Mouse (Mus musculus): Measurements from ENCODE around the gene Olfr433. TPM values are rescaled to one million over a fixed set of nuclear protein-coding genes. Genes with fewer than 3 reads are reported as not detected.
"Not testable (repeated sequence)": the region's sequence is repeated elsewhere in the genome, so short reads cannot be mapped to it uniquely, and the experiment has no call there.

Gene Olfr433
- not detected for total RNA-seq (2021)

DNA sequence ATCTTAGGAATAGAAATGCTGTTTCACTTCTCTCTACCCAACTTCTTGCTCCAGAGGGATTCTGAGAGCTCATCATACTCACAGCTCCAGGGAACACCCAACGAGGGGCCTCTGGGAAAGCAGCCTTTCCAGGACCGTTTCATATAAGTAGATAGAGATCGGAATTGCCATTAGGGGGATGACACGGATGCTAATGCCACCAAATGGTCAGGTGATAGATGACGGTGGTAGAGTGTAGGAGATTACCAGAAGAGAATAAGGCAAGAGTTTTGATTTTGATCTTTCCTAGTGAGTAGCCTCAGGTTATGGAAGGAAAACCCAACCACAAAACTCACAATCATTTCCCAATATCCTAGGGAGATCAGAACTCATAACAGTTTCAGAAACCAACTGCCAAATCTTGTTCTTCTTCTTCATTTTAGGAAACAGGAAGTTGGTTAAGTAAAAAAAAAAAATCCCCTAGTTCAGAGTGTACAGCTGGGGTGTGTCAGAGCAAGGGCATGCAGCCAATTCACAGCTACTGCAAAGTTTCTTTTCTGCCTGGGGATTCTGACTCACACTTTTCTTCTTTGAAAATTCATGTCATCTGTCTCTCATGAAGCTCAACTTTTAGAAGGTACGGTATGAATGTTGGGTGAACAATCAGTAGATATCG is at the start of gene Olfr433:
TSS of gene Olfr433 (plus strand) at position 183 of the 655 bp plus-strand sequence.
- peak; percentile 76 for DNase-seq

DNA sequence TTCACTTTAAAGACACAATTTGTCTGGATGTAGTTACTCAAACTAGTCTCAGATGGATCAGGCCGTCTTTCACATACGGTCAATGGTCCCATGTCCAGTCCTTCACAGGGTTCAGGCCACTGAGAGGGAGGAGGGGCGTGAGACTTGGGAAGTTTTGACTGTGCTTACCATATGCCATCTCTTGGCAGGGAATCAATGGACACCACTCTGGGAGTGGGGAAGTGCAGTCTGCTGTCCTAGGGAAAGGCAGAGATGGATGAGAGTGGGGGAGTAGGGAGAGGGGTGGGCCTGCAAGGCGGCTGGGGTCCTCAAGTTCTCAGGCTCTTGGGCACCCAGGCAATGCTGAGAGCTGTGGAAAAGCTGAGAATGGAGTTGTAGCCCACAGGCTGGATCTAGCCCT is 45.5 kb upstream of the Olfr433 start:
- DNase-seq, result no peak

DNA sequence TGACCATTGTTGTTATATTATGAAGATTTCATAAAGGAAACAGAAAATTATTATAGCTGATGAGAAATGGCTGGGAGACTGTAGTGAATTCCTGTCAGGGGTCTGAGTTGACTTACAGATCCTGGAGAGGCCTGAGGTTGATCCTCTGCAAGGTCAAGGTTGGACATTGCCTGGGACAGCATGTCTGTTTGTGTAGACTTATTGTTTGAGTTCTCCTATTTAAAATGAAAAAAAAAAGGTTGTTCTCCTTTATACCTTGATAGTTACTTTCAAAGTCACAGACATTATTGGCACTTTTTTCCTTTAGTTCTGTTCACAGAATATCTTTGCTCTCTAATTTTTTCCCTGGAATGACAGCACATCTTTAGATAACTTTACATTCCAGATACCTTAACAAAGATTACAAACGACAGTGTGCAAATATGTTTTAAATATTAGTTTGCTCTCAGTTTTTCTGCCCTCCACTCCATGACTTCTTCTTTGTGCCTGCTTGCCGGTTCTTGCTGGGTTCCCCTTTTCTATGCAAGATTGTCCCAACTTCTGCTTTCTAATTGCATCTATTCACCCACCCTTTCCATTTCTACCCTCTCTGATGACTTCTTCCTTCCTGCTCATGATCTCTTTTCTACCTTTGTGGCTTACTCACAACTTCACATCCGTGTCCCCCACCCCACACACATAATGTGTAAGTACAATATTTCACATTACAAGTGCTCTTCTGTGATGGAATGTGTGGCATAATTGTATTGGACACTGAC is 36.0 kb upstream of the Olfr433 start:
- DNase-seq, result not testable (repeated sequence)

DNA sequence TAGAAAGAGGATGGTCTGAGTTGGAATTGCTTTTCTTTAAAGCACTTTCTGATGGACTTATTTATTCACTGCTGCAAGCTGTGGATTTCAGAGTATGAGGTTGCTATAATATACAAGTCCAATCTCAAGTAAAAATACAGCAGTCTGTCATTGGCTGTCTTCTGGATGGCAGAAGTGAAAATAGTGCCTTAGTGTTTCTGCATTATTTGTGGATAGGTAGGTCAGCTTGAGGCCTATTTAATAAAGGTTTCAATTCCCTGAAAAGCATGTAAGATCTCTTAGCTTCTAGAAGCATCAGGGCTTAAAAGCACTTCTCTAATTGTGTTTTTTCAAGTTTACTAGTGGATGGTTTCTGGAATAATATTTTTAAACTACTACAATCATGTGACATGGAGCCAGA is 33.5 kb upstream of the Olfr433 start:
- DNase-seq, result not testable (repeated sequence)

DNA sequence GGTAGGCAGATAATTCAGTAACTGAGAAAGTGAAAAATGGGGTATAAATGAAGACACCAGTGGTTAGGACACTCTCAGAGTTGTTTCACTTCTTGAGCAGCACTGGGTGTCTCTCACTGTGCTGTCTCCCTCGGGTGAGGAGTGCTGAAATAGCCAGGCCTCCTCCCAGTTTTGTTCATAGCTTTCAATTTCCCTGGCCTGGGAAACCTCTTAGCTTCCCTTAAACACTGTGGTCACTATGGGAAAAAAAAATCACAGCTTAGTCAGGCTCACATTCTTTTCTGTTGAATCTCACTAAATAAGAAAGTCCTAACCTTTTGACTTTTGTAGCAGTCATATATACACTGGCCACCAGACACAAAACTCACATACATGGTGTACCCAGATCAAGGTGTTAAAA is 8.8 kb upstream of the Olfr433 start, which contains the start of gene Ifi205:
TSS of gene Ifi205 (minus strand) at position 113 of the 400 bp plus-strand sequence.
- DNase-seq, result no peak

DNA sequence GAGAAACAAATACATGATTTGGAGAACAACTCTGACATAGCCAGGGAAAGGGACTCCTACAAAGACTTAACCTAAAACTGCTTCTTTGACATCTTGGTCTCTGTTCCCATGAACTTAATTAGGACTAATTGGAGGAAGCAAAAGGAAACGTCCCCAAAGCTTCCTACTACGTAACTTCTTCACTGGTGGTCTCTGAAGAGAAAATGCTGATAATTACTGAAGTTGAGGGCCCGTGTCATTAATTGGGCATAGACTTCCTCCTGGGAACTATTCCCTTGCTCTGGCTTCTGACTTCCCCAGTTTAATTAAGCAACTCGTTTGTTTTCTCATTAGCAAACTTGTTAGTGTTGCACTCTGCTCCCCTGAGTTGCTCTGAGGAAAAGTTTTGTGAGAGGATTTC is 4.7 kb upstream of the Olfr433 start:
- no peak for DNase-seq

DNA sequence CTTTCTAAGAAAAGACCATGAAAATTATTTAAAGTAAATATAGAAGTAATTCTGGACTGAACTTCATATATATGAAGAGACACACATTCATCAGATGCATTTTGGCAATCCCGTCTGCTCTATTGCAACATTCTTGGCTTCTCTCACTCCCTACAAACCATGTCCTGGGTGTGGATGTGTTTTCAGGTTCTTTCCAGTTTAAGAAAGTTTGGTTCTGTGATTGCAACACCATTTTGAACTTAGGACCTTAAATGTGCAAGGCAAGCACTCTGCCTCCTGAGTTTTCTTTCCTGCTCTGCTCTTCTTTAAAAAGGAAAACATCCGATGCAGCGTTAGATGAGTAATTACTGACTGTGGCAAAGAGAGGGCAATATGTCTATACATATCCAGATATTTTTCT is 2.0 kb upstream of the Olfr433 start:
- DNase-seq, result no peak

DNA sequence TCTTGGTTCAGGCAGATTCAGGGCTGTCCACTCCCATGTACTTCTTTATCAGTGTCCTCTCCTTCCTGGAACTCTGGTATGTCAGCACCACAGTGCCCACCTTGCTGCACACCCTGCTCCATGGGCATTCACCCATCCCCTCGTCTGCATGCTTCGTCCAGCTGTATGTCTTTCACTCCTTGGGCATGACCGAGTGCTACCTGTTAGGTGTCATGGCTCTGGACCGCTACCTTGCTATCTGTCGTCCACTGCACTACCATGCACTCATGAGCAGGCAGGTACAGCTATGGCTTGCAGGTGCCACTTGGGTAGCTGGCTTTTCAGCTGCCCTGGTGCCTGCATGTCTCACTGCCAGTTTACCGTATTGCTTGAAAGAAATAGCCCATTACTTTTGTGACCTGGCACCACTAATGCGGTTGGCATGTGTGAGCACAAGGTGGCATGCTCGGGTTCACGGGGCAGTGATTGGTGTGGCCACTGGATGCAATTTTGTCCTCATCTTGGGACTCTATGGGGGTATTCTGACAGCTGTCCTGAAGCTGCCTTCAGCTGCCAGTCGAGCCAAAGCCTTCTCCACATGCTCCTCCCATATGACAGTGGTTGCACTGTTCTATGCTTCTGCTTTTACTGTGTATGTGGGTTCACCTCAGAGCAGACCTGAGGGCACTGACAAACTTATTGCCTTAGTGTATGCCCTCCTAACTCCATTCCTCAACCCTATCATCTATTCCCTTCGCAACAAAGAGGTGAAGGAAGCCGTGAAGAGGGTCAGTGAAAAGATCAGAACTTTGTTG is 1.8 kb downstream of the Olfr433 start:
- not testable (repeated sequence) for DNase-seq

DNA sequence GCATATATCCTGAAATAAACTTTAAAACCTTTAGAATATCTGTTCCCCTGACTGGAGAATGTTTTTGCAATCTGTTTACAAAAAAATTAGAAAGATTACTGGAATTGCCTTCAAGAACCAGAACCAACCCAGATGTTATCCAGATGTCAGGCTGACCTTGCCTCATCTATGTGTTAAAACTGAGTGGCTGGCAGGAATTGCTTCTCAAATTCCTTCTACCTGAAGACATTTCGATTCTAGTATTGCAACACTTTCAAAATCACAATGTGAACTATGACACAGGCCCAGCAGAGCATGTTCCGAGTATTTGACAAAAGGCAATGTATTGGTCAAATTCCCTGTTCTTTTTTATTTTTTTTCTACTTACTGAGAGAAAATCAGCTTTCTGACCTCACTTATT is 3.9 kb downstream of the Olfr433 start:
- no peak for DNase-seq

DNA sequence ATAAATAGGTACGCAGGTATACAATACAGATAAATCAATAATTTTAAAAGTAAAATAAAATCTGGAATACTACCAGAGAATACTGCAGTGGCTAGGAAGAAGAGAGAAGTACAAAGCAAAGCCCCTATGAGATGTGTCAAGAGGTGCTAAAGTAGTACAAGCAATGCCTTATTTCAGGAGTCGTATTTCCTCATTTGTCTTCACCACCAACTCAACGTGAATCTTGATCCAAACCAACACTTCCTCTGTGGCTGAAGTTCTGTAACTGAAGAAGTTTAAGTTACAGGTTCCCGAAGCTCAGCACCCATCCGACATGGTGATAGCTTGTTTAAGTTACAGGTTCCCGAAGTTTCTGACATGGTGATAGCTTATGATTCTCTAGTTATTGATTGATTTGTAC is 7.7 kb downstream of the Olfr433 start:
- DNase-seq, result not testable (repeated sequence)

DNA sequence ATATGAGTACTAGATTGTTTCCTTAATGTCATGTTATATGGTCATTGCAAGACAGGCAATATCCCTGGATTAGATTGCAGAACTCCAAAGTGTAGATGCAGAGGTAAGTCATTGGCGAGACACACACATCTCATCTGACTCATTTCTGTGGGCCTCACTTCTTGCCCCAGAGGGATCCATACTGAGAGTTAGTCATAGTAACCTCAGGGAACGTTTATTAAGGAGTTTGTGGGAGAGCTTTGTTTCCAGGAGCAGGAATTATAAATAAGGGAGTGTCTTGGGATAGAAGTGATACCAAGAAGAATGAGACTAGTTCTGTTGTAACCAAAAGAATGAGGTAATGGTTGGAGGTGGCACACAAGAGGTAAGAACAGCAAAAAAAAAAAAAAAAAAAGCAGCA is 8.4 kb downstream of the Olfr433 start, which contains the start of gene Olfr432:
TSS of gene Olfr432 (plus strand) at position 313 of the 400 bp plus-strand sequence.
- DNase-seq, result no peak

DNA sequence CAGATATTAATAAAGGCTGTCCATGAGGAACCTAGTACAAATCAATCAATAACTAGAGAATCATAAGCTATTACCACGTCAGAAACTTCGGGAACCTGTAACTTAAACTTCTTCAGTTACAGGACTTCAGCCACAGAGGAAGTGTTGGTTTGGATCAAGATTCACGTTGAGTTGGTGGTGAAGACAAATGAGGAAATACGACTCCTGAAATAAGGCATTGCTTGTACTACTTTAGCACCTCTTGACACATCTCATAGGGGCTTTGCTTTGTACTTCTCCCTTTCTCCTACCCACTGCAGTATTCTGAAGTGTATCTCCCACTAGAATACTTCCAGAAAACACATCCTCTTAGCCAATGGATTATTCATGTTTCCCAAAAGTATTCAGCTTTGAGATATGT is 8.9 kb downstream of the Olfr433 start:
- not testable (repeated sequence) for DNase-seq

DNA sequence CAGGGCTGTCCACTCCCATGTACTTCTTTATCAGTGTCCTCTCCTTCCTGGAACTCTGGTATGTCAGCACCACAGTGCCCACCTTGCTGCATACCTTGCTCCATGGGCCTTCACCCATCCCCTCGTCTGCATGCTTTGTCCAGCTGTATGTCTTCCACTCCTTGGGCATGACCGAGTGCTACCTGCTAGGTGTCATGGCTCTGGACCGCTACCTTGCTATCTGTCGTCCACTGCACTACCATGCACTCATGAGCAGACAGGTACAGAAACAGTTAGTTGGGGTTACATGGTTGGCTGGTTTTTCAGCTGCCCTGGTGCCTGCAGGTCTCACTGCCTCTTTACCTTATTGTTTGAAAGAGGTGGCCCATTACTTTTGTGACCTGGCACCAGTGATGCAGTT is 10.0 kb downstream of the Olfr433 start:
- no peak for DNase-seq

DNA sequence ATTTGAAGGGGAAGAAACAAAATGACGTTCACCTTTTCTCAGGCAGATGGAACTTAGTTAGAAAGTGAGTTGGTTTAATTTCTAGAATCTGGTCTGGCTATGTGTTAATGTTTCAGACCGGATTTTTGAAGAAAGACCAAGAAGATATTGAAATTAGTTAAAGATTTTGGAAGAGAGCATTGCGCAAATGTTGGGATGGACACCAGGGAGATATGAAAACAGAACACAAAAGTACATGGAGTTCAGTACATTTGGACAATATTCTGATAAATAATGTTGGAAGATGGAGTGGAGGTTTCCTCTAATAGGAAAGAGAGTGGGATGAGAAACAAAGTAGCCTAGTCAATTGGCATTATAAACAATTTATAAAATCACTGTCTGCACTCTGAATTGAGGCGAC is 11.0 kb downstream of the Olfr433 start:
- no peak for DNase-seq

DNA sequence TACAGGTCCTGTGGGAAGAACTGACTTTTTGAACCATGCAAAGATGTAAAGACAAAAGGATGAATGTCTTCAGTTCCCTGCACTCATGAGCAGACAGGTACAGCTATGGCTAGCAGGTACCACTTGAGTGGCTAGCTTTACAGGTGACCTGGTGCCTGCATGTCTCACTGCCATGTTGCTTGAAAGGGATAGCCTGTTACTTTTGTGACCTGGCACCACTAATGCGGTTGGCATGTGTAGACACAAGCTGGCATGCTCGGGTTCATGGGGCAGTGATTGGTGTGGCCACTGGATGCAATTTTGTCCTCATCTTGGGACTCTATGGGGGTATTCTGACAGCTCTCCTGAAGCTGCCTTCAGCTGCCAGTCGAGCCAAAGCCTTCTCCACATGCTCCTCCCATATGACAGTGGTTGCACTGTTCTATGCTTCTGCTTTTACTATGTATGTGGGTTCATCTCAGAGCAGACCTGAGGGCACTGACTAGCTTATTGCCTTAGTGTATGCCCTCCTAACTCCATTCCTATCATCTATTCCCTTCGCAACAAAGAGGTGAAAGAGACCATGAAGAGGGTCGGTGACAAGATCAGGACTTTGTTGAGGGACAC is 11.5 kb downstream of the Olfr433 start:
- no peak for DNase-seq

DNA sequence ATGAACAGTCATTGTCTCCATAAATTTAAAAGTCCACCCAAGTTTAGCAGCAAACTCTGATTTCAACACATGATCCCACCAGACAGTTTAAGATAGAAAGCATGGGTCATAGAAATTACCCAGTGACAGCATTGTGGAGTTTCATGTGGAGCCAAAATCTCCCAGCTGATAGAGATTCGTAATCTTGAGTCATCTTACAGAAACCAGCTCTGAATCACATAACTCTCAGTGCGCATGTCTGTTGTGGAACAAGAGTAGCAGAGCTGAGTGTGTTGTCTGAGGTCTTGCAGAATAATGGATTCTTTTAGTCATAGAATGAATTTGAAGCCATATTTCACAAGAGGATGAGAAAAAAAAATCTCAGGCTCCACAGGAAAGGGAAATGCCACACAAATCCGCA is 12.5 kb downstream of the Olfr433 start:
- no peak for DNase-seq

DNA sequence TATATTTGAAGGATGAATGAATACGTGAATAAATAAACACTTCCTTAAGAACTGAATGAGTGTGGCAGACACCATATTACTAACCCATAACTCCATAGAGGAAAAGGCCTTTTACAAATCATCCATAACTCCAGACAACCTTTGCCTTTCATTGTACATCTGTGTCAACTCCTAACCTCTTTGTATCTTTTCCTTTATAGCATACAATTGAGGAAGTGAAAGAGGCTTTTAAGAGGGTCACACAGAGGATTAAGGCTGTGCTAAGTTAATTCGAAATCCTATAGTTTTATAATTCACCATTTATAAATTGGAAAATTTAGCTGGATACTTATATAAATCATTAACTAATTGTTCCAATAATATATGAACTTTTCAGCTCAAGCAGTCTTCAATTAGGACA is 14.7 kb downstream of the Olfr433 start:
- no peak for DNase-seq

DNA sequence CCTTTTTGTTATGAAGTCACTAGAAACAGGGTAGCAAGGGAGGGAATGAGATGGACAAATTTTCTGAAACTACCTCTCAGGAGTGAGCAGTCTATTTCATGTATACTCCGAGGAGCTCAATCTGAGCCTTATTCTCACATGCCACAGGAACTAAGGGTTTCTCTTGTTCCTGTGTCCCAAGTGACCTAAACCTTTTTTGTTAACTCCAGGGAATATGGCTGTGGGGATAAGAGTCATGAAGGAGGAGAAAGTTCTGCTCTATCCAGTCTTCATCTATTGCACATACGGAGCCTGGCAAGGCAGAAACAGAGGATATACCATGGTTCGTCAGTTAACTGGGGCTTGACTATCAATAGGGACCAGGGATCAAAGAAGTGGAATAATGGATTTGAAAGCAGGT is 25.8 kb downstream of the Olfr433 start, which contains the start of gene Olfr430:
TSS of gene Olfr430 (plus strand) at position 301 of the 400 bp plus-strand sequence.
- DNase-seq, result no peak

DNA sequence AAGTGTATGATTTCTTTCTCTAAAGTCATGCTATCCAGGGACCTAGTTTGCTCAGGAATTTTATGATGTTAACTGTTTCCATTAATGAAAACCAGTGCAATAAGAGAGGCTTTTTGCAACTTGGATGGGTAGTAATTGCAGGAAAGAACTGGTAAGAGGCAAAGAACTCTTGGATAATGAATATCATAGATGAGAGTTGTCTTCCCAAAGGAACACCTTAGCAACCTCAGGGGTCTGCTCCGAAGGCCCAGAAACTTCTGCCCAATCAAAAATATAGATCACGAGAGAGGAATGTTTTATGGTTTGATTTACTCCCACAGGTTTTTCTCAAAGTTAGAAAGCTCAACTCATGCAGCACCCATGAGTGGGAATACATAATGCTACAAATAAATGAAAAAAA is 43.5 kb downstream of the Olfr433 start, which contains the start of gene Olfr429:
TSS of gene Olfr429 (plus strand) at position 301 of the 400 bp plus-strand sequence.
- no peak for DNase-seq
